In genomic region chr7:4776131-4776530, GRCm38 (mm10) we compare ENCODE assay signal across 25 mouse cellular contexts. TPM values are rescaled to one million over a fixed set of nuclear protein-coding genes. Genes with fewer than 3 reads are reported as not detected.
"Had no signal": no experiment of that assay in that cellular context is flagged by ENCODE, and none has a peak within 500 bp of the region (broad histone marks: within the 10 kb centered on the region; RNA-seq: fewer than 3 reads in every experiment).

No protein-coding gene starts in this region.

- H3K27ac ChIP-seq: heart, adult 2 months; heart, embryonic 13.5 days; heart, embryonic 15.5 days; hindbrain, embryonic 12.5 days; hindbrain, embryonic 14.5 days; limb, embryonic 13.5 days; limb, embryonic 15.5 days; liver, embryonic 12.5 days had no signal

- H3K36me3 ChIP-seq: heart, embryonic 13.5 days; heart, embryonic 15.5 days; hindbrain, embryonic 10.5 days; hindbrain, embryonic 12.5 days; limb, embryonic 13.5 days; limb, embryonic 15.5 days; liver, embryonic 12.5 days had no signal

- H3K9ac ChIP-seq: limb, embryonic 15.5 days had no signal

- H3K9me3 ChIP-seq: heart, embryonic 13.5 days; heart, embryonic 15.5 days; hindbrain, embryonic 12.5 days; limb, embryonic 15.5 days; liver, embryonic 12.5 days had no signal

- DNase-seq: kidney, adult 11 months; kidney, adult 2 months; kidney, adult 9 months; layer of hippocampus, adult 9-11 months; layer of hippocampus, postnatal 36 days; left cerebral cortex, postnatal 4 days had no signal

RNA-seq across cellular contexts. Expression of gene Fam71e2, which starts 5.0 kb away (rescaled TPM):
- polyA plus RNA-seq: heart, embryonic 11.5 days; heart, embryonic 13.5 days; heart, embryonic 15.5 days; heart, postnatal 0 days; hindbrain, embryonic 10.5 days; hindbrain, embryonic 12.5 days; hindbrain, embryonic 14.5 days; hindbrain, embryonic 16.5 days; intestine, embryonic 14.5 days; intestine, embryonic 16.5 days; kidney, embryonic 16.5 days; large intestine, adult 2 months; limb, embryonic 11.5 days; limb, embryonic 13.5 days; limb, embryonic 15.5 days; liver, adult 2 months; liver, embryonic 12.5 days had no signal

RNA-seq across cellular contexts. Expression of gene Il11, which starts 6.5 kb away (rescaled TPM):
- polyA plus RNA-seq: heart, adult 2 months; heart, embryonic 11.5 days; heart, embryonic 13.5 days; heart, embryonic 15.5 days; heart, postnatal 0 days; limb, embryonic 11.5 days; liver, embryonic 12.5 days had no signal

RNA-seq across cellular contexts. Expression of gene Tmem190, which starts 6.6 kb away (rescaled TPM):
- polyA plus RNA-seq: frontal cortex, adult 2 months; heart, embryonic 11.5 days; heart, embryonic 13.5 days; heart, embryonic 15.5 days; heart, postnatal 0 days; hindbrain, embryonic 10.5 days; hindbrain, embryonic 12.5 days; hindbrain, embryonic 14.5 days; intestine, embryonic 14.5 days; large intestine, adult 2 months; limb, embryonic 13.5 days; liver, adult 2 months had no signal
